Mouse (Mus musculus) neural tube, embryonic 12.5 days (tissue): Measurements from ENCODE around the gene Klhl18. TPM values are rescaled to one million over a fixed set of nuclear protein-coding genes. Genes with fewer than 3 reads are reported as not detected.
"Not testable (repeated sequence)": the region's sequence is repeated elsewhere in the genome, so short reads cannot be mapped to it uniquely, and the experiment has no call there.

Experiments used
- ATAC-seq: fragments of 200-750 bp; cut with Nextera tagmentation; 2 replicates; pipeline ENCODE4 v1.8.0; 2017; ENCODE audit warnings: low read depth, mild to moderate bottlenecking, moderate TSS enrichment, moderate library complexity; ENCODE audit not compliant: low FRiP score
- H3K27ac ChIP-seq: fragments of 300-500 bp; sonication (generic); 2 replicates; pipeline ENCODE4 v1.5.1; 2016
- H3K27me3 ChIP-seq: fragments of 300-500 bp; sonication (generic); replicated peaks from 2 replicates; pipeline ENCODE4 v1.6.1; 2016; ENCODE audit warnings: mild to moderate bottlenecking
- H3K36me3 ChIP-seq: fragments of 300-500 bp; sonication (generic); 2 replicates; pipeline ENCODE4 v1.6.1; 2016; ENCODE audit warnings: mild to moderate bottlenecking
- H3K4me1 ChIP-seq: fragments of 300-500 bp; sonication (generic); 2 replicates; pipeline ENCODE4 v1.6.1; 2016
- H3K4me2 ChIP-seq: fragments of 300-500 bp; sonication (generic); replicated peaks from 2 replicates; pipeline ENCODE4 v1.6.1; 2016; ENCODE audit warnings: mild to moderate bottlenecking
- H3K4me3 ChIP-seq: fragments of 300-500 bp; sonication (generic); 2 replicates; pipeline ENCODE4 v1.5.1; 2016
- H3K9ac ChIP-seq: fragments of 300-500 bp; sonication (generic); 2 replicates; pipeline ENCODE4 v1.6.1; 2016; ENCODE audit warnings: mild to moderate bottlenecking
- H3K9me3 ChIP-seq: fragments of 300-500 bp; sonication (generic); 2 replicates; pipeline ENCODE4 v1.6.1; 2016; ENCODE audit warnings: mild to moderate bottlenecking
- WGBS: fragments of 180-500 bp; shearing (Covaris S2); methylation state at CpG from one replicate; pipeline ENCODE4 v1.1.7; 2016; 5-methylcytosine and 5-hydroxymethylcytosine counted together
- polyA plus RNA-seq: library from polyadenylated mRNA; unstranded; fragments of >200 nt; fragmentation: Nextera tagmentation; extraction: Ambion mirVana; gene quantifications from 2 replicates; pipeline ENCODE4 v1.2.1, GENCODE M21; 2016

Gene Klhl18
- polyA plus RNA-seq, 1 experiment from 2014 or later, result 13.0 TPM

- H3K9me3 ChIP-seq, result no peaks in the 10 kb centered on the region
- no peaks in the 10 kb centered on the region for H3K27me3 ChIP-seq
- H3K4me2 ChIP-seq, result no peak overlapping the region
- WGBS, result 84% methylated on average over 12 of the region's 12 CpGs
- no peak overlapping the region for H3K27ac ChIP-seq
- H3K9ac ChIP-seq, result no peak overlapping the region
- H3K4me3 ChIP-seq, result no peak overlapping the region
- no peak for ATAC-seq
- no peaks in the 10 kb centered on the region for H3K4me1 ChIP-seq
- peaks cover 94% of the 10 kb centered on the region for H3K36me3 ChIP-seq
These were observed 95.2 kb downstream of the Klhl18 start for GRCm38 (mm10) chr9:110381292-110381691.

DNA sequence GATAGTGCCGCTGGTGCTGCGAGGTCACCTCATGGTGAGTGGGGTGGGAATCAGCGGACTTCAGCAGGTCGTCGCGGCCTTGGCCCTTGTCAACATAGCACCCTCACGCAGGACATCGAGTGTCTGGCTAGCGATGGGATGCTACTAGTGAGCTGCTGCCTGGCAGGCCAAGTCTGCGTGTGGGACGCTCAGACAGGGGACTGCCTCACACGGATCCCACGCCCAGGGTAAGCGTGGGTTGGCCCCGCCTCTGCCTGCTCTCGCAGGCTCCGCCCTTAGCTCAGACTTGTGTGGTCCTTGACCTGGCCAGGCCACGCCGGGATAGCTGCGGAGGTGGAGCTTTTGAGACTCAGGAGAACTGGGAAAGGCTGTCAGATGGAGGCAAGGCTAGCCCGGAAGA is 95.8 kb downstream of the Klhl18 start:
- Histone ChIP-seq H3K36me3 (peaks cover 94% of the 10 kb centered on the region), H3K4me2 (no peak overlapping the region)
- ATAC-seq, result 0 out of 2 replicates have a peak, but pooled peaks have one; percentile 44

GRCm38 (mm10) chr9:110379361-110379760 is 97.1 kb downstream of the Klhl18 start:
- no peak overlapping the region for H3K27ac ChIP-seq
- no peaks in the 10 kb centered on the region for H3K9me3 ChIP-seq
- H3K4me2 ChIP-seq, result no peak overlapping the region
- 92% methylated on average over 8 of the region's 8 CpGs for WGBS
- ATAC-seq, result no peak
- no peak overlapping the region for H3K9ac ChIP-seq
- no peaks in the 10 kb centered on the region for H3K4me1 ChIP-seq
- no peak overlapping the region for H3K4me3 ChIP-seq
- H3K36me3 ChIP-seq, result peaks cover 85% of the 10 kb centered on the region
- no peaks in the 10 kb centered on the region for H3K27me3 ChIP-seq

More for the DNA sequence above, 95.8 kb downstream of the Klhl18 start:
- no peaks in the 10 kb centered on the region for H3K9me3 ChIP-seq
- H3K4me3 ChIP-seq, result no peak overlapping the region
- WGBS, result 51% methylated on average over 21 of the region's 21 CpGs
- H3K9ac ChIP-seq, result no peak overlapping the region
- H3K4me1 ChIP-seq, result no peaks in the 10 kb centered on the region
- no peak overlapping the region for H3K27ac ChIP-seq
- no peaks in the 10 kb centered on the region for H3K27me3 ChIP-seq

GRCm38 (mm10) chr9:110377655-110378054 is 98.8 kb downstream of the Klhl18 start:
- not testable (repeated sequence) for H3K27ac ChIP-seq, H3K9ac ChIP-seq, H3K9me3 ChIP-seq, H3K27me3 ChIP-seq, H3K4me3 ChIP-seq, ATAC-seq, H3K4me1 ChIP-seq, H3K4me2 ChIP-seq
- peaks cover 85% of the 10 kb centered on the region for H3K36me3 ChIP-seq
- WGBS, result 92% methylated on average over 15 of the region's 15 CpGs

Other genes with a start within 250 kb of the Klhl18 start
- 36.2 and 42.6 TPM in 2 replicates for gene Cspg5, start 232.9 kb downstream of the Klhl18 start, polyA plus RNA-seq
- 39.9 and 41.2 TPM in 2 replicates for gene Elp6, start 171.5 kb downstream of the Klhl18 start, polyA plus RNA-seq
- 40.1 and 43.5 TPM in 2 replicates for gene Scap, start 143.4 kb downstream of the Klhl18 start, polyA plus RNA-seq
- 17.6 and 22.7 TPM in 2 replicates for gene Ptpn23, start 68.5 kb downstream of the Klhl18 start, polyA plus RNA-seq
- 2.4 and 4.3 TPM in 2 replicates for gene Ngp, start 56.9 kb downstream of the Klhl18 start, polyA plus RNA-seq
- 1.6 and 1.7 TPM in 2 replicates for gene Kif9, start 264 bp upstream of the Klhl18 start, polyA plus RNA-seq
- 37.4 and 41.3 TPM in 2 replicates for gene Setd2, start 55.9 kb upstream of the Klhl18 start, polyA plus RNA-seq
- 41.2 and 42.7 TPM in 2 replicates for gene Nradd, start 147.8 kb upstream of the Klhl18 start, polyA plus RNA-seq
- 1.6 and 2.6 TPM in 2 replicates for gene Nbeal2, start 177.5 kb upstream of the Klhl18 start, polyA plus RNA-seq
- 125 and 133 TPM in 2 replicates for gene Ccdc12, start 179.8 kb upstream of the Klhl18 start, polyA plus RNA-seq